Mouse (Mus musculus): ENCODE measurements at regions not wholly inside any gene's neighbourhood (a gene's known extent, or its start where the extent isn't known, plus 50 kb on each side); places are given as distances from the start of the nearest gene placed in this dataset.
A peak's percentile ranks its signal among the peaks of the same experiment; 100 is the strongest.

DNA sequence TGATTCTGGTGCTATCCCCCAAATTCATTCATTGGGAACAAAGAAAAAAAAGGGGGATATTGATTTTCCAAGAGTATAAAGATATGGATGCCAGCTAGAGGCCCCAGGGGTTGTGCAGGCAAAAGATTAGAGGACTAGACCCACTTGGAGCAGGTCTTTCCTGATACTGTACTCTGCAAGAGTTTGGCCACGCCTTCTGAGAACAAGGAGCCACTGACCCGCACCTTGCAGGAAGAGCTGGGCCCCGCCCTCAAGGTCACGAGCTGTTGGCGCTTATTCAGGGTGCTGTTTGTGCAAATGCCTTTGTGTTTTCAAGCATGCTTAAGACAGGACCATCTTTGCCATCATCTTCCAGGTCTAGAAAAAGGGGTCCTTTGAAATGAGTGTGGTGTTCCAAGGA, 54.5 kb upstream of the Slc7a1 start:
- no peak for DNase-seq (ENCODE audit: low spot score in 2 of 2)

GRCm38 (mm10) chr5:148453776-148454175, 54.1 kb upstream of the Slc7a1 start:
- peak; percentile 31 to 72 for DNase-seq (ENCODE audit: low spot score in 2 of 2)

DNA sequence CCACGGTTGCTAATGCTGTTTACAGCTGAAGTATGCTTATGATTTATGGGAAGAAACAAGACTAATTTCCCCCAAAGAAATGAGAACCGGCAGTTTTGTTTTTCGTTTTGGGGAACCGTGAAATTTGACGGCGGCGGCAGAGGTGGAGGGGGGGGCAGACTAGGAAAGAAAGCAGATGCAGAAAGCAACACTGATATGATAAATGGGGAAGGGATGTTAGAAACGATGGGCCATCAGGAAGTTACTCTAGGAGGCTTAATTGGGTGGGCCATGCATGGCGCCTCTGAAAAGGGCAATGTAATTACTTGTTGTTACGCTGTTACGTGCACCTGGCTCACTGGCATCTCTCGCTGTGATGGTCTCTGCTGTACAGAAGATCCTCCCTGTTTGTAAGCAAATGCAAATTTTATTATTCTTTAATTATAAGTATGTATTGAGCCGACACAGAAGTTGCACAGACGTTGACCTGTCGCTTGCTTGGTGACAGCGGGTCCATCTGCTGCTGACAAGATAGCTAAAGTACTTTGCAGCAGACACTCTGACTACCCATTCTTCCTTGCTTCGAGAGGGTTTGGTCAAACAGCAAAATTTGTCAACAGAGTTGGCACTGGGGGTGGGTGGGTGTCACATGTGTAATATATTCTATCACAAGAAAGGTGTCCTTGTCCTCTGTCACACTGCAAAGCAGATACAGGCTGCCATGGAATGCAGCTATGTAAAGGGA, 53.4 kb upstream of the Slc7a1 start:
- DNase-seq (ENCODE audit: low spot score in 2 of 2) = no peak

GRCm38 (mm10) chr5:148451811-148452210, 52.1 kb upstream of the Slc7a1 start:
- peak in 1 of 2 experiments; percentile 24 for DNase-seq (ENCODE audit: low spot score in 2 of 2)

DNA sequence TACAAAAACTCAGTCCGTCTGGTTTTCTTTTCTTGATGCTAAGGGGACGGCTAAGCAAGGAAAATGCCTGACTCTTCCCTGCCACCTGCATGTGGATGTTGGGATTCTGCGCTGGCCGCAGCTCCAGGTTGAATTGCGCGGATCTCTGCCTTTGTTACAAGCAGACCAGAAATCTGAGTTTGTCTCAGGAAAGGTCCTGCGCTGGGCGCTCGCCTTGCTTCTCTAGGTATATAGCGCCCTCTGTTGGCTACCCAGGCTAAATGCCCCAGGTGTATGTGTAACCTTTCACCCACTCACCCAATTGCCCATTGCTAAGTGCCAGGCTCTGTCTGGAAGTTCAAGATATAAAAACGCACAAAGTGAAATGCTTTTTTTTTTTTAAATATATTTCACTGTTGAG, 51.2 kb upstream of the Slc7a1 start:
- peak in 1 of 2 experiments; percentile 50 for DNase-seq (ENCODE audit: low spot score in 2 of 2)

Data from left cerebral cortex, adult 9 months (tissue).